ENCODE assay signal across 8 mouse cellular contexts in the genomic region with DNA sequence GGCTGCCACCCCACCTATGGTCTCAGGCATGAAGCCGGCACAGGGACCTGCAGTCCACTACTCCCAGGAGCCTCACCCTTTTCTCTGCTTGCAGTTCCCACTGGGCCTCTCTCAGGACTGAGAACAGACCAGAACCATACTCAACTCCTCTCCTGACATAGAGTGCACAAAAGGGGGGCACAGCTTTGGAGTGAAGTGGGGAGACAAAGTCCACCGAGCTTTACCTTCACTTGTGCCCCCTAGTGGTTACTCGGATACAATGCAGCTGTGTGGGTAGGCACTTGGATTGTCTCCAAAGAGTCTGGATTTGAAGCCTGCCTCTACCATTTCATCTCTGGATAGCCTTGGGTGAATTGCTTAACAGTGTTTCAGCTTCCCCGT.
DNase-seq lines count a peak whose midpoint lies in the region; ATAC-seq and TF ChIP-seq lines count a peak whose summit lies in the region.

No protein-coding gene starts in this region.

- 33% methylated on average over 4 of the region's 4 CpGs for WGBS in lung, adult 2 months
- 46% methylated on average over 4 of the region's 4 CpGs for WGBS in intestine, embryonic 15.5 days

- no peak overlapping the region for H3K4me3 ChIP-seq in lung, adult 2 months (replicated peaks; ENCODE audit: extremely low read depth, low read depth, low read length)
- H3K4me3 ChIP-seq in intestine, embryonic 15.5 days (replicated peaks): no peak overlapping the region

- no peaks in the 10 kb centered on the region for H3K36me3 ChIP-seq in intestine, embryonic 15.5 days

- no peaks in the 10 kb centered on the region; the same call in 1 of the 2 replicates for H3K27me3 ChIP-seq in intestine, embryonic 15.5 days (replicated peaks)

- no peaks in the 10 kb centered on the region for H3K9me3 ChIP-seq in intestine, embryonic 15.5 days

- ATAC-seq in intestine, embryonic 15.5 days: peak; percentile 55; the same call in 1 of the 2 replicates

- DNase-seq in lung, adult 2 months: peak; percentile 8
- DNase-seq in lung, postnatal 14 days: no peak
- peak; percentile 80 for DNase-seq in brain, embryonic 14.5 days (ENCODE audit: low read depth)
- peak; percentile 39 for DNase-seq in forelimb bud, embryonic 11.5 days (ENCODE audit: low read depth, low spot score)
- DNase-seq in lung, postnatal 25 days (ENCODE audit: low spot score): peak; percentile 9
- peak; percentile 55 for DNase-seq in telencephalon, adult 2 months (ENCODE audit: low read depth, low spot score)
- no peak for DNase-seq in urinary bladder, adult 2 months (ENCODE audit: low spot score)

- H3K27ac ChIP-seq in intestine, embryonic 15.5 days: no peak overlapping the region

- no peaks in the 10 kb centered on the region for H3K4me1 ChIP-seq in lung, adult 2 months (ENCODE audit: control insufficient read depth, insufficient read depth, low read length)
- H3K4me1 ChIP-seq in intestine, embryonic 15.5 days (replicated peaks): no peaks in the 10 kb centered on the region

- no peak overlapping the region for H3K9ac ChIP-seq in intestine, embryonic 15.5 days

- no peak overlapping the region for H3K4me2 ChIP-seq in intestine, embryonic 15.5 days (replicated peaks)

- TF ChIP-seq POLR2A in lung, adult 2 months (IDR thresholded peaks at IDR 0.05; ENCODE audit: borderline replicate concordance, extremely low read depth, low read depth, low read length): no peak
- TF ChIP-seq POLR2A in brain, embryonic 14.5 days (IDR thresholded peaks at IDR 0.05; ENCODE audit: borderline replicate concordance, extremely low read depth, insufficient read depth, insufficient read length, poor library complexity, severe bottlenecking): no peak

- TF ChIP-seq CTCF in lung, adult 2 months (IDR thresholded peaks at IDR 0.05; ENCODE audit: insufficient read depth, low read length): 0 out of 2 replicates have a peak, but pooled peaks have one; percentile 7
- peak; percentile 73; the same call in 1 of the 2 replicates for TF ChIP-seq CTCF in brain, embryonic 14.5 days (IDR thresholded peaks at IDR 0.05; ENCODE audit: borderline replicate concordance, extremely low read depth, insufficient read depth, insufficient read length)

Comparison
In these comparisons a context has a peak if more than half of its experiments do, and no peak if none do; other contexts are left out.
1. DNase-seq: peak in lung, adult 2 months (single experiment), brain, embryonic 14.5 days (single experiment), forelimb bud, embryonic 11.5 days (single experiment), lung, postnatal 25 days (single experiment) and telencephalon, adult 2 months (single experiment); none in lung, postnatal 14 days (single experiment) and urinary bladder, adult 2 months (single experiment).